Mouse (Mus musculus) cerebellum, adult 2 months (tissue): ENCODE measurements around the gene Fam45a.

Experiments
- CTCF ChIP-seq: fragments of 200-500 bp; IDR thresholded peaks from 2 replicates; pipeline ENCODE4 v1.5.1; 2011; ENCODE audit warnings: low read depth, mild to moderate bottlenecking, control low read depth, low read length, moderate library complexity, borderline replicate concordance; ENCODE audit not compliant: insufficient read depth
- POLR2A ChIP-seq: fragments of 200-500 bp; IDR thresholded peaks from 2 replicates; pipeline ENCODE4 v1.6.1; 2011; ENCODE audit warnings: low read length, control low read depth, borderline replicate concordance; ENCODE audit not compliant: insufficient read depth

DNA sequence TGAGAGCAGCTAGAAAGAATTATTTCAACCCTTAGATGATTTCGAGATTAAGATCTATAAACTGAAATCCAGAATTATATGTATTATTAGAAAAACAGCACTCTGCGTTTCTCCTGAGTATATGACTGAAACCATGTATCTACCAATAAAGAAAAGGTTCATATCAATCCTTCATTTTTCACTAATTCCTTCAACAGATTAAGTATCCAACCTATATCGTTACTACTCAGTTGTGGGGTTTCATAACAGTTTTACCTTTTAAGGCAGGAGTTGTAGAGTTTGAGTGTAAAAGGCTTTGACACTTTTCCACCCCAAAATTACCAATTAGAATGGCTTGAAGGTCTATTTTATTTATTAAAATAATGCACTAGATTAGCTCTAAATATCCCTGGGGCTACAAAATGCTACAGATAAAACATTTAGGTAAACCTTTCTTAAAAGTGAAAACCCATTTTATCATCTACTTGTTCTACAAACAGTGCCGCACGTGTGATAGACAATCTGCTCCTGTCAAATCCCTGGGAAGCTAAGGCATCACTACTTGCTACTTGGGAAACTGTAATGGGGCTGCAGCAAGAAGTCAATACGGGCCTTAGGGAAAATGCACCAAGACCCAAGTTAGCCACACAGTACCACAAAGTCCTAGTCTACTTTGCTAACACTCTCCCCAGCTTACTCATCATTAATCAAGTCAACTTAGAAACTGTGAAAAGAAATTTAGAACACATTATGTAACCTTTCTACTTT lies 23.0 kb upstream of the Fam45a start:
- TF ChIP-seq CTCF (no peak), POLR2A (no peak)
